Mouse (Mus musculus): ENCODE measurements around the gene Gm49395. TPM values are rescaled to one million over a fixed set of nuclear protein-coding genes. Genes with fewer than 3 reads are reported as not detected.

The Gm49395 gene
- polyA plus RNA-seq, 1 experiment = 9.0 TPM

- peak overlapping the region; percentile 22; the same call in 1 of the 2 replicates for H3K27ac ChIP-seq (ENCODE audit: insufficient read depth, low read depth, low read length)
Measured at GRCm38 (mm10) chr13:115132435-115132834, 30.7 kb upstream of the Gm49395 start.

GRCm38 (mm10) chr13:115131381-115131780 lies 29.7 kb upstream of the Gm49395 start:
- no peaks in the 10 kb centered on the region for H3K27me3 ChIP-seq (ENCODE audit: control insufficient read depth, insufficient read depth, low read length)
- no peak overlapping the region for H3K4me3 ChIP-seq (ENCODE audit: low read depth, low read length)
- no peaks in the 10 kb centered on the region for H3K4me1 ChIP-seq (ENCODE audit: control insufficient read depth, insufficient read depth, insufficient read length, low read length)
- WGBS = 48% methylated on average over 3 of the region's 3 CpGs
- no peak for TF ChIP-seq CTCF (IDR thresholded peaks at IDR 0.05; ENCODE audit: extremely low read depth, insufficient read length, insufficient replicate concordance, low read depth, low read length)
- no peak for TF ChIP-seq POLR2A (IDR thresholded peaks at IDR 0.05; ENCODE audit: low read depth, low read length)
- H3K27ac ChIP-seq (ENCODE audit: insufficient read depth, low read depth, low read length) = no peak overlapping the region
- H3K36me3 ChIP-seq (ENCODE audit: control insufficient read depth, insufficient read depth, low read length) = no peaks in the 10 kb centered on the region

More at GRCm38 (mm10) chr13:115132435-115132834, 30.7 kb upstream of the Gm49395 start:
- 53% methylated on average over 5 of the region's 5 CpGs for WGBS
- no peak overlapping the region for H3K4me3 ChIP-seq (ENCODE audit: low read depth, low read length)
- no peaks in the 10 kb centered on the region for H3K36me3 ChIP-seq (ENCODE audit: control insufficient read depth, insufficient read depth, low read length)
- H3K27me3 ChIP-seq (ENCODE audit: control insufficient read depth, insufficient read depth, low read length) = no peaks in the 10 kb centered on the region
- H3K4me1 ChIP-seq (ENCODE audit: control insufficient read depth, insufficient read depth, insufficient read length, low read length) = no peaks in the 10 kb centered on the region
- TF ChIP-seq POLR2A (IDR thresholded peaks at IDR 0.05; ENCODE audit: low read depth, low read length) = no peak
- TF ChIP-seq CTCF (IDR thresholded peaks at IDR 0.05; ENCODE audit: extremely low read depth, insufficient read length, insufficient replicate concordance, low read depth, low read length) = no peak

- no peaks in the 10 kb centered on the region for H3K4me1 ChIP-seq (ENCODE audit: control insufficient read depth, insufficient read depth, insufficient read length, low read length)
- WGBS = 51% methylated on average over 2 of the region's 2 CpGs
- TF ChIP-seq CTCF (IDR thresholded peaks at IDR 0.05; ENCODE audit: extremely low read depth, insufficient read length, insufficient replicate concordance, low read depth, low read length) (no peak), POLR2A (IDR thresholded peaks at IDR 0.05; ENCODE audit: low read depth, low read length) (no peak)
- H3K27ac ChIP-seq (ENCODE audit: insufficient read depth, low read depth, low read length) = no peak overlapping the region
- no peaks in the 10 kb centered on the region for H3K36me3 ChIP-seq (ENCODE audit: control insufficient read depth, insufficient read depth, low read length)
- H3K27me3 ChIP-seq (ENCODE audit: control insufficient read depth, insufficient read depth, low read length) = no peaks in the 10 kb centered on the region
- H3K4me3 ChIP-seq (ENCODE audit: low read depth, low read length) = no peak overlapping the region
Measured at GRCm38 (mm10) chr13:115130035-115130434, 28.3 kb upstream of the Gm49395 start.

- WGBS = 95% methylated on average over 1 of the region's 1 CpGs
- TF ChIP-seq POLR2A (IDR thresholded peaks at IDR 0.05; ENCODE audit: low read depth, low read length) = no peak
- TF ChIP-seq CTCF (IDR thresholded peaks at IDR 0.05; ENCODE audit: extremely low read depth, insufficient read length, insufficient replicate concordance, low read depth, low read length) = no peak
Measured at GRCm38 (mm10) chr13:115127826-115128225, 26.1 kb upstream of the Gm49395 start.

GRCm38 (mm10) chr13:115126534-115126933 lies 24.8 kb upstream of the Gm49395 start:
- 94% methylated on average over 2 of the region's 2 CpGs for WGBS
- no peaks in the 10 kb centered on the region for H3K27me3 ChIP-seq (ENCODE audit: control insufficient read depth, insufficient read depth, low read length)
- H3K36me3 ChIP-seq (ENCODE audit: control insufficient read depth, insufficient read depth, low read length) = no peaks in the 10 kb centered on the region
- no peak overlapping the region for H3K27ac ChIP-seq (ENCODE audit: insufficient read depth, low read depth, low read length)
- no peak overlapping the region for H3K4me3 ChIP-seq (ENCODE audit: low read depth, low read length)
- TF ChIP-seq POLR2A (IDR thresholded peaks at IDR 0.05; ENCODE audit: low read depth, low read length) (no peak), CTCF (IDR thresholded peaks at IDR 0.05; ENCODE audit: extremely low read depth, insufficient read length, insufficient replicate concordance, low read depth, low read length) (no peak)
- no peaks in the 10 kb centered on the region for H3K4me1 ChIP-seq (ENCODE audit: control insufficient read depth, insufficient read depth, insufficient read length, low read length)

More at GRCm38 (mm10) chr13:115127826-115128225, 26.1 kb upstream of the Gm49395 start:
- no peaks in the 10 kb centered on the region for H3K4me1 ChIP-seq (ENCODE audit: control insufficient read depth, insufficient read depth, insufficient read length, low read length)
- no peaks in the 10 kb centered on the region for H3K27me3 ChIP-seq (ENCODE audit: control insufficient read depth, insufficient read depth, low read length)
- H3K4me3 ChIP-seq (ENCODE audit: low read depth, low read length) = no peak overlapping the region
- no peaks in the 10 kb centered on the region for H3K36me3 ChIP-seq (ENCODE audit: control insufficient read depth, insufficient read depth, low read length)
- no peak overlapping the region for H3K27ac ChIP-seq (ENCODE audit: insufficient read depth, low read depth, low read length)

GRCm38 (mm10) chr13:115125130-115125529 lies 23.4 kb upstream of the Gm49395 start:
- Histone ChIP-seq H3K27me3 (ENCODE audit: control insufficient read depth, insufficient read depth, low read length) (no peaks in the 10 kb centered on the region), H3K4me3 (ENCODE audit: low read depth, low read length) (no peak overlapping the region), H3K4me1 (ENCODE audit: control insufficient read depth, insufficient read depth, insufficient read length, low read length) (no peaks in the 10 kb centered on the region), H3K27ac (ENCODE audit: insufficient read depth, low read depth, low read length) (no peak overlapping the region), H3K36me3 (ENCODE audit: control insufficient read depth, insufficient read depth, low read length) (no peaks in the 10 kb centered on the region)
- TF ChIP-seq CTCF (IDR thresholded peaks at IDR 0.05; ENCODE audit: extremely low read depth, insufficient read length, insufficient replicate concordance, low read depth, low read length) (no peak), POLR2A (IDR thresholded peaks at IDR 0.05; ENCODE audit: low read depth, low read length) (no peak)
- 85% methylated on average over 4 of the region's 4 CpGs for whole genome bisulfite sequencing

- 79% methylated on average over 1 of the region's 1 CpGs for WGBS
- Histone ChIP-seq H3K4me3 (ENCODE audit: low read depth, low read length) (no peak overlapping the region), H3K27me3 (ENCODE audit: control insufficient read depth, insufficient read depth, low read length) (no peaks in the 10 kb centered on the region), H3K27ac (ENCODE audit: insufficient read depth, low read depth, low read length) (no peak overlapping the region), H3K4me1 (ENCODE audit: control insufficient read depth, insufficient read depth, insufficient read length, low read length) (no peaks in the 10 kb centered on the region), H3K36me3 (ENCODE audit: control insufficient read depth, insufficient read depth, low read length) (no peaks in the 10 kb centered on the region)
- TF ChIP-seq CTCF (IDR thresholded peaks at IDR 0.05; ENCODE audit: extremely low read depth, insufficient read length, insufficient replicate concordance, low read depth, low read length) = no peak
- TF ChIP-seq POLR2A (IDR thresholded peaks at IDR 0.05; ENCODE audit: low read depth, low read length) = no peak
Measured at GRCm38 (mm10) chr13:115124521-115124920, 22.8 kb upstream of the Gm49395 start.

Data from small intestine, adult 2 months (tissue).